Mouse (Mus musculus) intestine, embryonic 14.5 days (tissue): ENCODE measurements around the gene Zfp59. TPM values are rescaled to one million over a fixed set of nuclear protein-coding genes. Genes with fewer than 3 reads are reported as not detected.
"Not testable (repeated sequence)": the region's sequence is repeated elsewhere in the genome, so short reads cannot be mapped to it uniquely, and the experiment has no call there.

Source experiments
- ATAC-seq: fragments of 200-750 bp; cut with Nextera tagmentation; replicated peaks from 2 replicates; pipeline ENCODE4 v1.8.0; 2017; ENCODE audit warnings: low read depth, moderate number of reproducible peaks, moderate TSS enrichment, moderate library complexity; ENCODE audit not compliant: low FRiP score, low TSS enrichment
- DNase-seq: peaks from one replicate; pipeline ENCODE4 v3.0.0-alpha.2; 2018; ENCODE audit warnings: low spot score
- H3K27ac ChIP-seq: fragments of 300-500 bp; sonication (generic); 2 replicates; pipeline ENCODE4 v1.5.1; 2014; ENCODE audit warnings: low read depth, mild to moderate bottlenecking, control low read depth
- H3K27me3 ChIP-seq: fragments of 300-500 bp; sonication (generic); replicated peaks from 2 replicates; pipeline ENCODE4 v1.6.1; 2014; ENCODE audit warnings: low read length, control low read depth; ENCODE audit not compliant: control insufficient read depth, insufficient read depth
- H3K36me3 ChIP-seq: fragments of 300-500 bp; sonication (generic); 2 replicates; pipeline ENCODE4 v1.6.1; 2014; ENCODE audit warnings: low read length, control low read depth; ENCODE audit not compliant: control insufficient read depth, insufficient read depth
- H3K4me1 ChIP-seq: fragments of 300-500 bp; sonication (generic); replicated peaks from 2 replicates; pipeline ENCODE4 v1.6.1; 2014; ENCODE audit warnings: low read length, control low read depth, mixed read lengths; ENCODE audit not compliant: control insufficient read depth, insufficient read depth
- H3K4me2 ChIP-seq: fragments of 300-500 bp; sonication (generic); 2 replicates; pipeline ENCODE4 v1.6.1; 2014; ENCODE audit warnings: low read length
- H3K4me3 ChIP-seq: fragments of 300-500 bp; sonication (generic); 2 replicates; pipeline ENCODE4 v1.5.1; 2014; ENCODE audit warnings: low read depth, low read length, control low read depth, mixed read lengths
- H3K9ac ChIP-seq: fragments of 300-500 bp; sonication (generic); 2 replicates; pipeline ENCODE4 v1.6.1; 2014; ENCODE audit warnings: mild to moderate bottlenecking, low read length
- H3K9me3 ChIP-seq: fragments of 300-500 bp; sonication (generic); 2 replicates; pipeline ENCODE4 v1.6.1; 2016; ENCODE audit warnings: low read length, control low read depth; ENCODE audit not compliant: control insufficient read depth
- WGBS: fragments of 180-500 bp; shearing (Covaris S2); extraction: QIAGEN DNeasy Blood & Tissue Kit; methylation state at CpG from one replicate; pipeline ENCODE4 v1.1.7; 2014; 5-methylcytosine and 5-hydroxymethylcytosine counted together
- polyA plus RNA-seq: library from polyadenylated mRNA; unstranded; fragments of >200 nt; fragmentation: Nextera tagmentation; extraction: Ambion mirVana; gene quantifications from 2 replicates; pipeline ENCODE4 v1.2.1, GENCODE M21; 2014

The Zfp59 gene
- polyA plus RNA-seq, 1 experiment from 2014 or later = 7.4 TPM

- H3K9me3 ChIP-seq, DNase-seq, H3K4me2 ChIP-seq, H3K4me3 ChIP-seq, H3K9ac ChIP-seq, H3K4me1 ChIP-seq, H3K27me3 ChIP-seq, H3K27ac ChIP-seq, ATAC-seq: not testable (repeated sequence)
- peaks cover 23% of the 10 kb centered on the region for H3K36me3 ChIP-seq
- WGBS = 88% methylated on average over 3 of the region's 3 CpGs
Observed at GRCm38 (mm10) chr7:27806896-27807295, 31.5 kb upstream of the Zfp59 start, which contains the start of gene Zfp626. Zfp626 (plus strand) TSS chr7:27807196.

- H3K4me3 ChIP-seq, H3K4me1 ChIP-seq, H3K27me3 ChIP-seq, H3K9ac ChIP-seq, H3K9me3 ChIP-seq, ATAC-seq, H3K27ac ChIP-seq, H3K4me2 ChIP-seq, DNase-seq: not testable (repeated sequence)
- 95% methylated on average over 7 of the region's 7 CpGs for WGBS
- H3K36me3 ChIP-seq = peaks cover 23% of the 10 kb centered on the region
Observed at GRCm38 (mm10) chr7:27807305-27807704, 31.1 kb upstream of the Zfp59 start.

GRCm38 (mm10) chr7:27818526-27819110 is 19.8 kb upstream of the Zfp59 start:
- Histone ChIP-seq H3K9me3 (no peaks in the 10 kb centered on the region), H3K4me2 (no peak overlapping the region), H3K4me3 (no peak overlapping the region), H3K36me3 (peaks cover 44% of the 10 kb centered on the region), H3K27me3 (no peaks in the 10 kb centered on the region), H3K4me1 (no peaks in the 10 kb centered on the region), H3K9ac (no peak overlapping the region), H3K27ac (no peak overlapping the region)
- ATAC-seq = no peak
- WGBS = 96% methylated on average over 7 of the region's 7 CpGs
- DNase-seq = no peak

- Histone ChIP-seq H3K9me3 (peaks cover 5% of the 10 kb centered on the region), H3K36me3 (peaks cover 30% of the 10 kb centered on the region)
- no peak for ATAC-seq
Observed at GRCm38 (mm10) chr7:27822611-27823010, 15.8 kb upstream of the Zfp59 start.

GRCm38 (mm10) chr7:27834131-27834530 is 4.3 kb upstream of the Zfp59 start:
- no peak overlapping the region for H3K27ac ChIP-seq
- H3K27me3 ChIP-seq = no peaks in the 10 kb centered on the region
- H3K4me1 ChIP-seq = 0 out of 2 replicates have a peak, but pooled peaks cover 2% of the 10 kb centered on the region
- no peak overlapping the region for H3K4me3 ChIP-seq
- H3K4me2 ChIP-seq = no peak overlapping the region
- H3K9me3 ChIP-seq = no peaks in the 10 kb centered on the region
- H3K36me3 ChIP-seq = no peaks in the 10 kb centered on the region
- DNase-seq (no peak), ATAC-seq (no peak)
- no peak overlapping the region for H3K9ac ChIP-seq
- WGBS = 92% methylated on average over 2 of the region's 2 CpGs

More at GRCm38 (mm10) chr7:27822611-27823010, 15.8 kb upstream of the Zfp59 start:
- H3K4me3 ChIP-seq = no peak overlapping the region
- H3K27ac ChIP-seq = no peak overlapping the region
- H3K4me1 ChIP-seq = no peaks in the 10 kb centered on the region
- no peaks in the 10 kb centered on the region for H3K27me3 ChIP-seq
- no peak overlapping the region for H3K9ac ChIP-seq
- no peak overlapping the region for H3K4me2 ChIP-seq
- DNase-seq = no peak

- Histone ChIP-seq H3K9ac (peak overlapping the region; percentile 66), H3K4me2 (peak overlapping the region; percentile 74), H3K27me3 (no peaks in the 10 kb centered on the region), H3K36me3 (no peaks in the 10 kb centered on the region), H3K27ac (peak overlapping the region; percentile 79), H3K4me1 (0 out of 2 replicates have a peak, but pooled peaks cover 3% of the 10 kb centered on the region), H3K4me3 (peak overlapping the region; percentile 60), H3K9me3 (no peaks in the 10 kb centered on the region)
- no peak; the same call in 1 of the 2 replicates for ATAC-seq
- DNase-seq = no peak
- 28% methylated on average over 6 of the region's 6 CpGs for WGBS
Observed at GRCm38 (mm10) chr7:27837896-27838295, 511 bp upstream of the Zfp59 start.

- no peak overlapping the region for H3K4me3 ChIP-seq
- H3K27me3 ChIP-seq = no peaks in the 10 kb centered on the region
- peak overlapping the region; percentile 74; the same call in 1 of the 2 replicates for H3K4me2 ChIP-seq
- no peaks in the 10 kb centered on the region for H3K9me3 ChIP-seq
- 0 out of 2 replicates have a peak, but pooled peaks cover 3% of the 10 kb centered on the region for H3K4me1 ChIP-seq
- WGBS = 94% methylated on average over 7 of the region's 7 CpGs
- H3K9ac ChIP-seq = no peak overlapping the region
- DNase-seq (no peak), ATAC-seq (no peak)
- no peak overlapping the region for H3K27ac ChIP-seq
- H3K36me3 ChIP-seq = peaks cover 4% of the 10 kb centered on the region; the same call in 1 of the 2 replicates
Observed at GRCm38 (mm10) chr7:27839596-27839995, 1.2 kb downstream of the Zfp59 start.

- Histone ChIP-seq H3K36me3 (peaks cover 9% of the 10 kb centered on the region; the same call in 1 of the 2 replicates), H3K4me1 (0 out of 2 replicates have a peak, but pooled peaks cover 3% of the 10 kb centered on the region), H3K4me2 (no peak overlapping the region), H3K27me3 (no peaks in the 10 kb centered on the region), H3K9me3 (no peaks in the 10 kb centered on the region), H3K4me3 (no peak overlapping the region), H3K27ac (no peak overlapping the region), H3K9ac (no peak overlapping the region)
- no peak for ATAC-seq
- WGBS = 89% methylated on average over 6 of the region's 6 CpGs
- DNase-seq = no peak
Observed at GRCm38 (mm10) chr7:27840104-27840503, 1.7 kb downstream of the Zfp59 start.

- Histone ChIP-seq H3K4me2 (no peak within 1 kb of the TSS), H3K9ac (no peak within 1 kb of the TSS), H3K36me3 (peaks cover 7% of the 10 kb centered on the region), H3K27me3 (no peaks in the 10 kb centered on the region), H3K27ac (no peak within 1 kb of the TSS), H3K4me1 (peaks cover 12% of the 10 kb centered on the region), H3K4me3 (no peak within 1 kb of the TSS), H3K9me3 (no peaks in the 10 kb centered on the region)
- no peak for DNase-seq
- no peak for ATAC-seq
- WGBS = 95% methylated on average over 1 of the region's 1 CpGs
Observed at GRCm38 (mm10) chr7:27857227-27857626, 18.8 kb downstream of the Zfp59 start, which contains the start of gene Zfp607a. Zfp607a (plus strand) TSS chr7:27857527.
